Comparison of ENCODE assay signal across 8 mouse cellular contexts in genomic region chr7:6155901-6156411, GRCm38 (mm10). TPM values are rescaled to one million over a fixed set of nuclear protein-coding genes. Genes with fewer than 3 reads are reported as not detected.
A peak's percentile ranks its signal among the peaks of the same experiment; 100 is the strongest.
DNase-seq lines count a peak whose midpoint lies in the region; ATAC-seq and TF ChIP-seq lines count a peak whose summit lies in the region.

TSS of gene Zfp787 (minus strand) at chr7:6155997.

- peak; percentile 95 for ATAC-seq in heart, embryonic 15.5 days (replicated peaks; ENCODE audit: insufficient number of reproducible peaks, insufficient read depth, low FRiP score, low read depth)
- peak; percentile 85 for ATAC-seq in liver, embryonic 14.5 days (ENCODE audit: insufficient read depth)
- peak; percentile 96 for ATAC-seq in neural tube, embryonic 11.5 days (ENCODE audit: insufficient read depth, low FRiP score, low TSS enrichment)
- ATAC-seq in stomach, postnatal 0 days (ENCODE audit: low FRiP score, low TSS enrichment), result peak; percentile 95

- no peak for TF ChIP-seq EP300 in liver, embryonic 14.5 days (IDR thresholded peaks at IDR 0.05; ENCODE audit: low read depth)
- no peak for TF ChIP-seq EP300 in stomach, postnatal 0 days (optimal IDR thresholded peaks at IDR 0.05)

- H3K4me2 ChIP-seq in heart, embryonic 15.5 days, result peak within 1 kb of the TSS; percentile 74
- H3K4me2 ChIP-seq in liver, embryonic 14.5 days (ENCODE audit: low read depth), result peak within 1 kb of the TSS; percentile 78
- peak within 1 kb of the TSS; percentile 89 for H3K4me2 ChIP-seq in neural tube, embryonic 11.5 days (ENCODE audit: low read depth)
- H3K4me2 ChIP-seq in stomach, postnatal 0 days (replicated peaks; ENCODE audit: low read depth), result peak within 1 kb of the TSS; percentile 89

- H3K27ac ChIP-seq in brown adipose tissue, adult 24 weeks (replicated peaks; ENCODE audit: low read depth, low read length), result peak within 1 kb of the TSS; percentile 97
- peak within 1 kb of the TSS; percentile 95 for H3K27ac ChIP-seq in forebrain, embryonic 10.5 days
- peak within 1 kb of the TSS; percentile 96 for H3K27ac ChIP-seq in heart, embryonic 15.5 days
- H3K27ac ChIP-seq in liver, embryonic 14.5 days, result peak within 1 kb of the TSS; percentile 68
- H3K27ac ChIP-seq in neural tube, embryonic 11.5 days (ENCODE audit: low read depth, low read length), result peak within 1 kb of the TSS; percentile 87
- H3K27ac ChIP-seq in stomach, postnatal 0 days (replicated peaks), result peak within 1 kb of the TSS; percentile 95

- H3K36me3 ChIP-seq in forebrain, embryonic 10.5 days (replicated peaks), result no peaks in the 10 kb centered on the region
- H3K36me3 ChIP-seq in heart, embryonic 15.5 days, result no peaks in the 10 kb centered on the region
- H3K36me3 ChIP-seq in liver, embryonic 14.5 days (replicated peaks; ENCODE audit: control insufficient read depth, insufficient read depth, low read depth), result no peaks in the 10 kb centered on the region
- no peaks in the 10 kb centered on the region for H3K36me3 ChIP-seq in neural tube, embryonic 11.5 days (ENCODE audit: control insufficient read depth, insufficient read depth, low read length)
- no peaks in the 10 kb centered on the region for H3K36me3 ChIP-seq in stomach, postnatal 0 days (ENCODE audit: control insufficient read depth, insufficient read depth, low read length)

- DNase-seq in CD4-positive, CD25-positive, alpha-beta regulatory T cell, adult 2 months (ENCODE audit: low read depth, low spot score), result peak; percentile 96
- DNase-seq in forebrain, embryonic 10.5 days (ENCODE audit: extremely low spot score, low spot score), result peak; percentile 92
- DNase-seq in kidney, postnatal 25 days, result peak; percentile 94 to 98
- DNase-seq in liver, embryonic 14.5 days (ENCODE audit: low read depth in 3 of 3, low spot score in 3 of 3), result peak; percentile 63 to 73 (median 71)
- peak; percentile 98 for DNase-seq in neural tube, embryonic 11.5 days (ENCODE audit: low spot score)
- peak; percentile 92 for DNase-seq in stomach, postnatal 0 days (ENCODE audit: low spot score)

- peak within 1 kb of the TSS; percentile 97 for H3K4me3 ChIP-seq in brown adipose tissue, adult 24 weeks (ENCODE audit: insufficient read depth, low read depth, low read length)
- peak within 1 kb of the TSS; percentile 87 for H3K4me3 ChIP-seq in forebrain, embryonic 10.5 days
- peak within 1 kb of the TSS; percentile 85 for H3K4me3 ChIP-seq in heart, embryonic 15.5 days
- peak within 1 kb of the TSS; percentile 63 to 85 for H3K4me3 ChIP-seq in liver, embryonic 14.5 days (ENCODE audit: insufficient read depth in 1 of 2, low read depth in 2 of 2, low read length in 2 of 2)
- H3K4me3 ChIP-seq in neural tube, embryonic 11.5 days (ENCODE audit: low read depth, low read length), result peak within 1 kb of the TSS; percentile 80
- H3K4me3 ChIP-seq in stomach, postnatal 0 days (ENCODE audit: low read depth, low read length), result peak within 1 kb of the TSS; percentile 84

- no peak for TF ChIP-seq CTCF in liver, embryonic 14.5 days (IDR thresholded peaks at IDR 0.05; ENCODE audit: low read depth)
- peak; percentile 2; the same call in 1 of the 2 replicates for TF ChIP-seq CTCF in stomach, postnatal 0 days (IDR thresholded peaks at IDR 0.05; ENCODE audit: low read depth)

- H3K4me1 ChIP-seq in brown adipose tissue, adult 24 weeks (ENCODE audit: control insufficient read depth, insufficient read depth, insufficient read length, low read length), result peaks cover 29% of the 10 kb centered on the region
- H3K4me1 ChIP-seq in forebrain, embryonic 10.5 days, result peaks cover 28% of the 10 kb centered on the region
- peaks cover 43% of the 10 kb centered on the region for H3K4me1 ChIP-seq in heart, embryonic 15.5 days (replicated peaks)
- H3K4me1 ChIP-seq in liver, embryonic 14.5 days (replicated peaks; ENCODE audit: control insufficient read depth in 2 of 2, insufficient read depth in 2 of 2, low read length in 1 of 2), result peaks cover 18 to 40% of the 10 kb centered on the region in 2 experiments
- H3K4me1 ChIP-seq in neural tube, embryonic 11.5 days (ENCODE audit: control insufficient read depth, insufficient read depth, low read length), result peaks cover 8% of the 10 kb centered on the region; the same call in 1 of the 2 replicates
- H3K4me1 ChIP-seq in stomach, postnatal 0 days (replicated peaks; ENCODE audit: control insufficient read depth, insufficient read depth), result peaks cover 4% of the 10 kb centered on the region; the same call in 1 of the 2 replicates

- under 1% methylated on average over 52 of the region's 54 CpGs for WGBS in forebrain, embryonic 10.5 days
- under 1% methylated on average over 52 of the region's 54 CpGs for WGBS in heart, embryonic 15.5 days
- under 1% methylated on average over 54 of the region's 54 CpGs for WGBS in liver, embryonic 14.5 days (ENCODE audit: insufficient replicate concordance)
- 0% methylated on average over 51 of the region's 54 CpGs for WGBS in neural tube, embryonic 11.5 days
- under 1% methylated on average over 39 of the region's 54 CpGs for WGBS in stomach, postnatal 0 days

- H3K9ac ChIP-seq in heart, embryonic 15.5 days, result peak within 1 kb of the TSS; percentile 83
- H3K9ac ChIP-seq in liver, embryonic 14.5 days (replicated peaks), result peak within 1 kb of the TSS; percentile 92
- H3K9ac ChIP-seq in neural tube, embryonic 11.5 days (ENCODE audit: low read length), result peak within 1 kb of the TSS; percentile 83
- peak within 1 kb of the TSS; percentile 83 for H3K9ac ChIP-seq in stomach, postnatal 0 days (ENCODE audit: low read length)

- H3K9me3 ChIP-seq in forebrain, embryonic 10.5 days, result 0 out of 2 replicates have a peak, but pooled peaks cover 5% of the 10 kb centered on the region
- H3K9me3 ChIP-seq in heart, embryonic 15.5 days (replicated peaks), result no peaks in the 10 kb centered on the region
- no peaks in the 10 kb centered on the region for H3K9me3 ChIP-seq in liver, embryonic 14.5 days (ENCODE audit: control insufficient read depth, low read length)
- H3K9me3 ChIP-seq in neural tube, embryonic 11.5 days (ENCODE audit: control insufficient read depth, low read length), result no peaks in the 10 kb centered on the region
- no peaks in the 10 kb centered on the region for H3K9me3 ChIP-seq in stomach, postnatal 0 days (ENCODE audit: control insufficient read depth, low read length)

- H3K27me3 ChIP-seq in forebrain, embryonic 10.5 days (ENCODE audit: poor library complexity, severe bottlenecking), result no peaks in the 10 kb centered on the region
- H3K27me3 ChIP-seq in heart, embryonic 15.5 days, result no peaks in the 10 kb centered on the region
- no peaks in the 10 kb centered on the region for H3K27me3 ChIP-seq in liver, embryonic 14.5 days (ENCODE audit: control insufficient read depth, insufficient read depth, low read length)
- H3K27me3 ChIP-seq in neural tube, embryonic 11.5 days (ENCODE audit: control insufficient read depth, insufficient read depth, low read length), result no peaks in the 10 kb centered on the region
- no peaks in the 10 kb centered on the region for H3K27me3 ChIP-seq in stomach, postnatal 0 days (ENCODE audit: control insufficient read depth, insufficient read depth, low read length)

RNA-seq across cellular contexts. Expression of gene Zfp787, which starts in this region (rescaled TPM):
- 28.2 and 41.7 TPM in 2 replicates for polyA plus RNA-seq in brown adipose tissue, adult 24 weeks (2012; ENCODE audit: insufficient read depth, insufficient read length, missing spikeins)
- polyA plus RNA-seq in forebrain, embryonic 10.5 days (2016; fragmentation: Nextera tagmentation; extraction: Ambion mirVana), result 23.7 and 24.4 TPM in 2 replicates
- 19.8 and 25.2 TPM in 2 replicates for polyA plus RNA-seq in heart, embryonic 15.5 days (2015; fragmentation: Nextera tagmentation; extraction: Ambion mirVana)
- 11.6 and 12.5 TPM in 2 replicates for polyA plus RNA-seq in liver, embryonic 14.5 days (2012; rRNA removed)
- polyA plus RNA-seq in liver, embryonic 14.5 days (2014; fragmentation: Nextera tagmentation; extraction: Ambion mirVana), result 6.7 and 6.9 TPM in 2 replicates
- 12.5 and 12.9 TPM in 2 replicates for polyA plus RNA-seq in neural tube, embryonic 11.5 days (2014; fragmentation: Nextera tagmentation; extraction: Ambion mirVana)
- 36.9 and 41.2 TPM in 2 replicates for polyA plus RNA-seq in stomach, postnatal 0 days (2015; fragmentation: Nextera tagmentation; extraction: Ambion mirVana)

Comparison
In these comparisons a context has a peak if more than half of its experiments do, and no peak if none do; other contexts are left out.
1. Peak in every context shown above with its lines: DNase-seq, ATAC-seq, H3K4me3 ChIP-seq and H3K27ac ChIP-seq.